Mouse (Mus musculus) frontal cortex, adult (tissue): ENCODE measurements at regions not wholly inside any gene's neighbourhood (a gene's known extent, or its start where the extent isn't known, plus 50 kb on each side); places are given as distances from the start of the nearest gene placed in this dataset.
"Not testable (repeated sequence)": the region's sequence is repeated elsewhere in the genome, so short reads cannot be mapped to it uniquely, and the experiment has no call there.

ENCODE experiments used
- ATAC-seq: cut with Nextera tagmentation; 2 replicates; pipeline ENCODE4 v1.9.2; 2017; ENCODE audit warnings: mild to moderate bottlenecking, moderate library complexity, mixed read lengths; ENCODE audit not compliant: low TSS enrichment

- no peak for ATAC-seq
Measured at GRCm38 (mm10) chr6:41225382-41225781, 76.7 kb upstream of the Try4 start.

- no peak for ATAC-seq
Measured at GRCm38 (mm10) chr6:41218415-41218814, 83.7 kb upstream of the Try4 start.

DNA sequence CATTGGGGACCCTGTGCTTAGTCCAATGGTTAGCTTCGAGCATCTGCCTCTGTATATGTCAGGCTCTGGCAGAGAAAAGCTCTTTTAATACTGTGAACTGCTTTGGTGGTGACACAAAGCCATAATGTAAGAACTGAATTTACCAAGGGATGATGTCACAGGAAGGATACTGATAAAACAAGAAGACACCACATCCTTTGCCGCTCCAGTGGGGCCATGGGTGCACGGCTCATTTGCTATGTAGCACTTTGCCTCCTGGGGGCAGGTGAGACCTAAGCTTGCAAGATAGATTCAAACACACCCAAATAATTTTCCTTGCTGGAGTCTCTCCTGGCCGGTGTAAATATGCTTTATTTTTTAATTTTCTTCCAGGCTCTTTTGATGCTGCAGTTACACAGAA is 86.2 kb upstream of the Try4 start:
- ATAC-seq, result no peak

DNA sequence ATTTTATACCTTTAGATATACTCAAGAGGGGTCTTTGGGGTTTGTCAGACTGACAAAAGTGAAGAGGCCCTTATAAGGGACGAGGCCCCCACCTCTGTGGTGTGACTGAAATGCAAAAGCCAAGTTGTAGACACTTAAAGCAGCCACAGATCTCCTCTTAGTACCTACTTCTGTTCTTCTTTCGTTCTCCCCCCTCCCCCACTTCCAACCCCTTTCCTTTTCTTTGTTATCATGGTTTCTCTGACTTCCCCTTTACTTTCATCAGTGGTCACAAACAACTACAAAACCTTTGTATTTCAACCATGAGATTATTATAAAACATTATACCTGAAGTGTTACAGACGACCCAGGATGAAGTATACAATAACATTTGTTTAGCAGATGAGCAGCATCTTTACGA is 96.2 kb upstream of the Try4 start:
- no peak for ATAC-seq

GRCm38 (mm10) chr6:41202882-41203281 is 99.2 kb upstream of the Try4 start:
- ATAC-seq, result no peak

DNA sequence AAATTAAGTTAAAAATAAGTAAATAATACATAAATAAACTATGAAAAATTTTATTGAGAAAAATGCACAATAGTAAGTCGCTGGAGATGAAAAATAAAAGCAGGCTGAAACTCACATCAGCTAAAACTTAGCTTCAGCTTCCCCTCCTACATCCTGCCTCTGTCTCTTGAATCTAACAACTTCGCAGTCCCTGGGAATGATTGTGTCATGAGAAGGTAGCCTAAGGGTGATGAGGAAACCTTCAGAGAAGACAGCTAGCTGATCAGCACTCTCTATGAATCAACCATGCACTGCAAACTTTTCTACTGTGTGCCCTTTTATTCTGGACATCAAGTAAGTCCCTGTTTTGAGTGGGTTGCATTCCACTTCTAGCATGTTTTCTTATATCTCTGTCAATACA is 99.8 kb upstream of the Try4 start:
- no peak for ATAC-seq

- peak; percentile 88 for ATAC-seq
Measured at GRCm38 (mm10) chr6:41194464-41194863, 107.6 kb upstream of the Try4 start.

DNA sequence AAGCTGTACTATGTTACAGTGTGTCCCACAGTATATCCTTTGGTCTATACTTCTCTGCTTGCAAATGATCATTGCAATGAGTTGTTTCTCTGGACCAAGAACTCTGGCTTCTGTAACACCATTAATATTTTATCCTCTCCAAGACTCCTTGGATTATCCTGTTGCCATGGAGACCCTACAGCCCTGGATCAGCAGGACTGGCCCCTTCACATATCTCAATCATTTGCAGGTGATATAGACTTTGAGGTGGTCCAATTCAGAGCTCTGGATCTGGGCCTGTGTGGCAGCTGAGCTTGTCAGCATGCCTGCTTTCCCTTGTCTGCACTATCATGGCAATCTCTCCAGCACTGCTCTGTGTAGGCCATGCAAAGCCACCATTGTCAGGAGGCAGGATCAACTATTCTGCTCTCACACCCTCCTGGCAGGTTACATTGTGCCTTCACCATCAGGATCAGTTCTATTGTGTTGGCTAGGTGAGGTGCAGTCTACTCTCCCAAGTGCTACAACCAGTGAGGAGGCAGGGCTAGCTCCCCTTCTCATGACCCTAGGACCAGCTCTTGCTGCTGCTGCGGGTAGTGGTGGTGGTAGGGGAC is 110.2 kb upstream of the Try4 start:
- no peak for ATAC-seq

GRCm38 (mm10) chr6:41188910-41189309 is 113.2 kb upstream of the Try4 start:
- ATAC-seq, result no peak

GRCm38 (mm10) chr6:41187966-41188365 is 114.1 kb upstream of the Try4 start:
- ATAC-seq, result no peak

DNA sequence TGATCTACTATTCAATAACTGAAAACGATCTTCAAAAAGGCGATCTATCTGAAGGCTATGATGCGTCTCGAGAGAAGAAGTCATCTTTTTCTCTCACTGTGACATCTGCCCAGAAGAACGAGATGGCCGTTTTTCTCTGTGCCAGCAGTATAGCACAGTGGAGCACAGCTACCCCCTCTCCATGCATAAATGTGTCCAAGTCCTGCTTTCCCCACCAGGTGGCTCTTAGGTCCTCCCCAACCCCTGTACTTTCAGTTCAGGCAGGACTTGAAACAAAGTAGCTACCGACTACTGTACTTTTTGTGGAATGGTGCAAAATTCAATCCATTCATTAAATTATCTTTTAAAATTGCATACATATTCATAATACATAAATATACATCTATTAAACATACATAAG is 123.2 kb upstream of the Try4 start:
- peak; percentile 72 for ATAC-seq

- no peak for ATAC-seq
Measured at GRCm38 (mm10) chr6:41178019-41178418, 124.0 kb upstream of the Try4 start.

GRCm38 (mm10) chr6:41177152-41177551 is 124.9 kb upstream of the Try4 start:
- no peak for ATAC-seq

DNA sequence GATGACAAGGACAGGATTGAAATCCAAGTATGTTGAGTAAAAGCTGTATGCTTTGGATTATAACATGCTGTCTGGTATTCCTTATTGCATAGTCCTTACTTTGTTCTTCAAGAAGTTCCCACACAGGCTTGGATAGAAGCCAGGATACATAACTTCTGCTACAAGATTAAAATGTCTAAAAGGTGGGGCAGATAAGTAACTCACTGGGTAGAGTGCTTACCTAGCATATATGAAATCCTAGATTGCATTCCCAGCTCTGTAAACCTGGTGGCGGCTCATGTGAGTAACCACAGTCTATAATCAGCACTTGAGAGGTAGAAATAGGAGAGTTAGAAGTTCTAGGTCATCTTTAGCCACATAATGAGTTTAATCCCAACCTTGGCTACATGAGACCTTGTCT is 126.0 kb upstream of the Try4 start:
- no peak for ATAC-seq

DNA sequence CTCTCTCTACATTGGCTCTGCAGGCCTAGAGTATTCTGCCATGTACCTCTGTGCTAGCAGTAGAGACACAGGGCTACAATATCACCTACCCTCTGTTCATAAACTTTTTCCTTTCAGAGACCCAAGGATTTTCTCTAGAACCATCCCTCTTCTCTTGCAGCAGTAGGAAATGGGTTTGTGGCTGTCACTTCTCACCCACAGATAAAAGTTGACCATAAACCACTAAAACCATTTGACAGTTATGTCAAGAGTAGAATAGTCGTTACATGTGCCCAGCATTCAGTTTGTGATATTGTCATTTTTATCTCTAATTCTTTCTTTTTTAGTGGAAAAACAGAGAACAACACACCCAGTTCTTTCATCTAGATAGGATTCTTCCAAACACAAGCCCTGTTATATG is 128.2 kb upstream of the 2210010C04Rik start:
- no peak for ATAC-seq

- ATAC-seq, result no peak
Measured at GRCm38 (mm10) chr6:41161693-41162092, 126.4 kb upstream of the 2210010C04Rik start.

DNA sequence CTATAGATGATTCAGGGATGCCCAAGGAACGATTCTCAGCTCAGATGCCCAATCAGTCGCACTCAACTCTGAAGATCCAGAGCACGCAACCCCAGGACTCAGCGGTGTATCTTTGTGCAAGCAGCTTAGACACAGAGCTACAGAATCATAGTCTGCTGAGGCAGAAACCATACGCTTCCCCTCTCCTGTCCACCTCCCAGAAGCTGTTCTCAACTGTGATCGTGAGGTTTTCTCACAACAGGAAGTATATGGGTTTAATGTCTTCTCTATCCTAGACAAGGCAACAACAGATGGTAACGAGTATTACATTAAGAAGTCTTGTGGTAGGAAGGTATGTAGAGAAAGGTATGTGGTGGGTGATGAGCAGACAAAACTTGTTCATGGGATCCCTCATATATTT is 116.8 kb upstream of the 2210010C04Rik start:
- ATAC-seq, result no peak

DNA sequence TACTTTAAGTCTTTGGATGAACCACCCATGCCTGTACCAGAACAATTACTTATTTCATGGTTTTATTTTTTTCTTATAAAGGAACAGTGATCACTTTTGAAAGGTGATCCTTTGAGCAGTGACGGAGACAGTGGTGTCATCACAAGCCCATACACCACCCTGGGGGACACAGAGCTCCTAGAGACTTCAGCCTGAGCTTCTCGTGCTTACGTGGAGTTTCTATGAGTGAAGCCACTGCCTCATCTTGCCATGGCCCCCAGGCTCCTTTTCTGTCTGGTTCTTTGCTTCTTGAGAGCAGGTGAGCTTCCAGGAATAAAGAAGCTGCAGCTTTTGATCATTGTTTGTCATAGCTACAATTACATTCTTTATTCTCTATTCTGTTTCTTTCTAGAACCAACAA is 116.2 kb upstream of the 2210010C04Rik start:
- no peak for ATAC-seq

DNA sequence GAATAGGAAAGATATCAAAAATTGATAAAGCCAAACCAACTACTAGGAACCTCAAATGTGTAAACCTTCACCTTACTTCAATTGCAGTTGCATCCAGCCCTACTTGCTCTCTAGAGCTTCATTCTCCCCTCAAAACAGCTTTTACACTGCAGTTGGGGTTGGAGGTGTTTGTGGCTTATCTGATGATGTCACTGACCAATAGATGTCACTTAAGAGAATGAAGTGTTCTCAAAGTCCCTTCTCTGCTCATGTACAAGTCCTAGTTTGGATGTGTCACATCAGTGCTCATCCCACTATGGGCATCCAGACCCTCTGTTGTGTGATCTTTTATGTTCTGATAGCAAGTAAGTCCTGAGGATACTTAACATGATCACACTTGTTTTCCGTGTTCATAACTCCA is 105.6 kb upstream of the 2210010C04Rik start:
- ATAC-seq, result no peak

DNA sequence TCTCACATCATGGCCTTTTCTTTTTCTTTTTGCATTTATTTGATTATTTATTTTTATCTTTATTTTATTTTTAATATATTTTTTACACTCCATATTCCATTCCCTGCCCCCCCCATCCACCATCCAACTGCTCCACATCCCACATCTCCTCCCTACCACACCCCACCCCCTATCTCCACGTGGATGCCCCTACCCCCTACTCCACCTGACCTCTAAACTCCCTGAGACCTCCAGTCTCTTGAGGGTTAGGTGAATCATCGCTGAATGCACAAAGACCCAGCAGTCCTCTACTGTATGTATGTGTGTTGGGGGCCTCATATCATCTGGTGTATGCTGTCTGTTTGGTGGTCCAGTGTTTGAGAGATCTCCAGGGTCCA is 102.1 kb upstream of the 2210010C04Rik start:
- not testable (repeated sequence) for ATAC-seq

DNA sequence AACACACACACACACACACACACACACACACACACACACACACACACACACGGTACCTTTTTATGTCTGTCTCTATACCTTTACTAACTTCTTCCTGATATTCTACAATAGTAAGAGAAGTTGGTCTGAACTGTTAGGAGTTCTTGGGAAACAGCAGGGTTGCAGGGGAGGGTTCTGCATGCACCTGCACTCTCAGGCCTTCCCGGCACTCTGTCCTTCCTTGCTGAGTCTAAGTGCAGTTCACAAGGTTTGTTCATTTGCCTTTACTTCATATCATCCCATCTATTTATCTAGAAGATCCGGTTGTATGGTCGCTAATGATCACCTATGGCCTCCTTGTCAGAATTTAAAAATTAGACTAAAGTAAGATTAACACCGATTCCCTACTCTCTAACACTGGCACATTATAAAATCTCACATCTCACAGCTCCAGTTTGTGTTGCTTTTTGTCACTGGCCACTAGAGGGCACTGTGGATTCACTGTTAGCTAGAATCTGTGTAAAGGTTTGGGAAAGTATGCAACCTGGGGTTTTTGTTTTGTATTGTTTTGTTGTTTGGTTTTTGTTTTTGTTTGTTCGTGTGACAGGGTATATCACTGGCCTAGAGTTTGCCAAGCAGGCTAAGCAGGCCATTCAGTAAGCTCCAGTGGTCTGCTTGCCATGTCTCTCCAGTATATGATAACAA is 101.5 kb upstream of the 2210010C04Rik start:
- ATAC-seq, result peak; percentile 95

GRCm38 (mm10) chr6:41135160-41135559 is 99.9 kb upstream of the 2210010C04Rik start:
- no peak for ATAC-seq

DNA sequence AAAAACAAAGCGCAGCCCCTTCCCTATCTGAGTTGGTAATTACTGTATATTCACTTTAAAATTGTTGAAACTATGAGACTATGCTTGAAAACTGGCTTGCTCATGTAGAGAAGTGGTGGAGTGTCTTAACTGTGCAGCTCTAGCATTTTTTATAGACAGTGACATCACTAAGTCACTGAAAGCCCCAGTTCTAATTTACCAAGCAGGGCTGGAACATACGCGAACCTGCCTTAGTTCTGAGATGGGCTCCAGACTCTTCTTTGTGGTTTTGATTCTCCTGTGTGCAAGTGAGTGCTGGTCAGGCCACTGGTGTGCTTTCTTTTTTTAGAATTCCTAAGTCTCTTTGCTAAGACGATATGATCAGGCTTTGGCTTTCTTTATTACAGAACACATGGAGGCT is 94.6 kb upstream of the 2210010C04Rik start:
- peak; percentile 57 for ATAC-seq

- ATAC-seq, result no peak
Measured at GRCm38 (mm10) chr6:41127816-41128215, 92.5 kb upstream of the 2210010C04Rik start.
